ENCODE assay signal across 23 mouse cellular contexts in the genomic region with DNA sequence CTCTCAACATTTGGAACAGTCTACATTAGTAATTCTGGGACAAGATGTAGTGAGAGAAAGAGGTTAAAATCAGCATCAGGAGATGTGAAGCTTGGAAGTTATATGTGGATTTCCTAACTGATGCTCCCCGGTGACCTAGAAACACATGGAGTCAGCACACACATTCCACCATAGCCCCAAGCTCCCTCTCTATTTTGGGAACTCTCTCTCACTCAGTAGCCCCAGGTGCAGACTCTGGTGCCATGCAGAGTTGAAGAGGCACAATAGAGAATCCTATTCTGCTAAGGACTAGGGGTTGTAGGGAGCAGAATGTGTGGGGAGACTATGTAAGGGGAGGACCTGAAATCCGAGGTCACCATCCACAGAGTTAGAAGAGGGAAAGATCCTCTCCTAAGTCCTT.
"Had no signal": no experiment of that assay in that cellular context is flagged by ENCODE, and none has a peak within 500 bp of the region (broad histone marks: within the 10 kb centered on the region; RNA-seq: fewer than 3 reads in every experiment).

No protein-coding gene starts in this region.

- H3K4me2 ChIP-seq: kidney, embryonic 15.5 days; limb, embryonic 13.5 days; liver, embryonic 12.5 days; liver, embryonic 15.5 days; lung, embryonic 15.5 days; midbrain, embryonic 13.5 days; neural tube, embryonic 13.5 days had no signal

- H3K36me3 ChIP-seq: kidney, embryonic 15.5 days; limb, embryonic 10.5 days; limb, embryonic 13.5 days; liver, embryonic 12.5 days; liver, embryonic 15.5 days; lung, embryonic 15.5 days; midbrain, embryonic 10.5 days; midbrain, embryonic 13.5 days had no signal

- DNase-seq: kidney, adult 8-10 months; kidney, postnatal 10 days; kidney, postnatal 36 days; liver; lung, adult 18-20 months; lung, postnatal 10 days; lung, postnatal 36 days; retina, postnatal 1 day; right cerebral cortex, postnatal 25 days; spleen, adult 18-20 months; thymus, postnatal 25 days had no signal

- H3K4me1 ChIP-seq: liver, embryonic 12.5 days; liver, embryonic 15.5 days; megakaryocyte, embryonic 14.5 days had no signal

- H3K9me3 ChIP-seq: kidney, embryonic 15.5 days; limb, embryonic 10.5 days; limb, embryonic 13.5 days; liver, embryonic 12.5 days; liver, embryonic 15.5 days; lung, embryonic 15.5 days; megakaryocyte, embryonic 14.5 days; midbrain, embryonic 10.5 days; midbrain, embryonic 13.5 days; neural tube, embryonic 13.5 days had no signal

- H3K4me3 ChIP-seq: kidney, embryonic 15.5 days; limb, embryonic 10.5 days; limb, embryonic 13.5 days; liver, embryonic 12.5 days; liver, embryonic 15.5 days; lung, embryonic 15.5 days; megakaryocyte, embryonic 14.5 days; midbrain, embryonic 10.5 days; midbrain, embryonic 13.5 days; myocyte; neural tube, embryonic 13.5 days had no signal

- H3K27ac ChIP-seq: kidney, embryonic 15.5 days; limb, embryonic 10.5 days; limb, embryonic 13.5 days; liver, embryonic 12.5 days; liver, embryonic 15.5 days; lung, embryonic 15.5 days; midbrain, embryonic 10.5 days; midbrain, embryonic 13.5 days had no signal

- H3K27me3 ChIP-seq: kidney, embryonic 15.5 days; limb, embryonic 13.5 days; liver, embryonic 12.5 days; liver, embryonic 15.5 days; lung, embryonic 15.5 days; midbrain, embryonic 13.5 days; neural tube, embryonic 13.5 days had no signal

- H3K9ac ChIP-seq: kidney, embryonic 15.5 days; limb, embryonic 13.5 days; liver, embryonic 12.5 days; liver, embryonic 15.5 days; lung, embryonic 15.5 days; midbrain, embryonic 13.5 days; neural tube, embryonic 13.5 days had no signal

- ATAC-seq: liver, embryonic 12.5 days; midbrain, embryonic 13.5 days; midbrain, embryonic 16.5 days had no signal
